Mouse (Mus musculus): ENCODE data around the gene Tmem88b. TPM values are rescaled to one million over a fixed set of nuclear protein-coding genes. Genes with fewer than 3 reads are reported as not detected.
A peak's percentile ranks its signal among the peaks of the same experiment; 100 is the strongest.
"Not testable (repeated sequence)": the region's sequence is repeated elsewhere in the genome, so short reads cannot be mapped to it uniquely, and the experiment has no call there.

Gene Tmem88b
- polyA plus RNA-seq, 1 experiment from 2014 or later = 0.92 TPM

DNA sequence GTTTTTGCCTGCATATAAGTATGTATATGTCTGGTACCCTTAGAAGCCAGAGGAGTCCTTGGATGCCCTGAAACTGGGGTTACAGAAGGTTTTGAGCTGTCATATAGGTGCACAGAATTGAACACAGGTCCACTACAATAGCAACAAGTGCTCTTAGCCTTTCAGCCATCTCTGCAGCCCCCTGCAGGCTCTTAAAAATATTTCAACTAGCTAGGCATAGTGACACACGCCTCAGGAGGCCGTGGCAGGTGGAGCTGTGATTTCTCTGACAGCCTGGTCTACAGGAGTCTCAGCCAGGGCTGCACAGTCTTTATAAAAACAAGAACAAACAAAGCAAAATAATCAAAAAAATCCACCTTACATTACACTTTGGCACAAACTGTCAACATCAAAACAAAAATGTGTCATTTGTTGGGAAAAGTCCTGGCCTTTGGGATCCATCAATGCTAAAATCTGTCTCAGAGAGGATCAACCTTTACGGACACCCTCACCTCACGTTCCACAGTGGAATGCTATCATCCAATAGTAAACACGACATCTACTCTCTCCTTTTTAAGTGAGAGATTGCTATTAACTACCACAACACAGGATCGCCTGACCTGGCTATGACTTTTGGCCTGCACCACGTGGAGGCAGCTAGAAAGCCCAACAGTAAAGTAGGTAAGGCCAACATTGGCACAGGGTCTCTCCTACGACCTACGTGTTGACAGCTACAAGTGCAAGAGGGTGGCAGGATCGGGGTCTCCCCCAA lies 25.6 kb downstream of the Tmem88b start:
- Histone ChIP-seq H3K27ac (ENCODE audit: low read depth, low read length) (no peak overlapping the region), H3K9me3 (ENCODE audit: control insufficient read depth, low read length) (no peaks in the 10 kb centered on the region), H3K4me1 (ENCODE audit: control insufficient read depth, insufficient read depth, low read length) (peaks cover 15% of the 10 kb centered on the region), H3K4me3 (ENCODE audit: low read depth, low read length) (peak overlapping the region; percentile 81), H3K9ac (replicated peaks; ENCODE audit: low read depth, low read length) (peak overlapping the region; percentile 66), H3K36me3 (ENCODE audit: control insufficient read depth, insufficient read depth, low read length) (peaks cover 8% of the 10 kb centered on the region), H3K4me2 (ENCODE audit: low read depth, low read length) (peak overlapping the region; percentile 98), H3K27me3 (ENCODE audit: control insufficient read depth, insufficient read depth, low read length) (no peaks in the 10 kb centered on the region)
- peak; percentile 38; the same call in 1 of the 2 replicates for ATAC-seq (ENCODE audit: low read depth)
- 6% methylated on average over 10 of the region's 10 CpGs for WGBS

DNA sequence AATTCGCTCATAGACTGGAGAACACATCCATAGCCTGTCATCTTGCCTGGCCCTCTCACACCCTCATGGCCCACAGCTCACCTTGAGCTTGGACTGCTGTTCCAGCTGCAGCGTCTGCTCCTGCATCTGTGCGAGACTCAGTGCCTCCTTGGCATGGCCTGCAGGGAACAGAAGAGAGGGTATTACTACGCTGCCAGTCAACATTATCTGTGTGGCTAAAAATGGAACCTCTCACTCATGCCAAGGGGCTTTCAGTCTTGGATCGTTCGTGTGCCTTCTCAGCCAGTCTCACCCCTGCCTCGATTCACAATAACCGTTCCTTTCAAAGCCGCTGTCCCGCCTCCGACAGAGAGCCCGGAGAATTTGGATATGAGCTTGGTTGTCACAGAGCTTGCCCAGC lies 28.7 kb downstream of the Tmem88b start:
- H3K27me3 ChIP-seq (ENCODE audit: control insufficient read depth, insufficient read depth, low read length) = no peaks in the 10 kb centered on the region
- peaks cover 29% of the 10 kb centered on the region for H3K36me3 ChIP-seq (ENCODE audit: control insufficient read depth, insufficient read depth, low read length)
- H3K4me3 ChIP-seq (ENCODE audit: low read depth, low read length) = no peak overlapping the region
- peaks cover 15% of the 10 kb centered on the region for H3K4me1 ChIP-seq (ENCODE audit: control insufficient read depth, insufficient read depth, low read length)
- H3K9me3 ChIP-seq (ENCODE audit: control insufficient read depth, low read length) = no peaks in the 10 kb centered on the region
- no peak overlapping the region for H3K9ac ChIP-seq (replicated peaks; ENCODE audit: low read depth, low read length)
- no peak overlapping the region for H3K4me2 ChIP-seq (ENCODE audit: low read depth, low read length)
- no peak overlapping the region for H3K27ac ChIP-seq (ENCODE audit: low read depth, low read length)
- whole genome bisulfite sequencing = 92% methylated on average over 12 of the region's 12 CpGs
- no peak for ATAC-seq (ENCODE audit: low read depth)

DNA sequence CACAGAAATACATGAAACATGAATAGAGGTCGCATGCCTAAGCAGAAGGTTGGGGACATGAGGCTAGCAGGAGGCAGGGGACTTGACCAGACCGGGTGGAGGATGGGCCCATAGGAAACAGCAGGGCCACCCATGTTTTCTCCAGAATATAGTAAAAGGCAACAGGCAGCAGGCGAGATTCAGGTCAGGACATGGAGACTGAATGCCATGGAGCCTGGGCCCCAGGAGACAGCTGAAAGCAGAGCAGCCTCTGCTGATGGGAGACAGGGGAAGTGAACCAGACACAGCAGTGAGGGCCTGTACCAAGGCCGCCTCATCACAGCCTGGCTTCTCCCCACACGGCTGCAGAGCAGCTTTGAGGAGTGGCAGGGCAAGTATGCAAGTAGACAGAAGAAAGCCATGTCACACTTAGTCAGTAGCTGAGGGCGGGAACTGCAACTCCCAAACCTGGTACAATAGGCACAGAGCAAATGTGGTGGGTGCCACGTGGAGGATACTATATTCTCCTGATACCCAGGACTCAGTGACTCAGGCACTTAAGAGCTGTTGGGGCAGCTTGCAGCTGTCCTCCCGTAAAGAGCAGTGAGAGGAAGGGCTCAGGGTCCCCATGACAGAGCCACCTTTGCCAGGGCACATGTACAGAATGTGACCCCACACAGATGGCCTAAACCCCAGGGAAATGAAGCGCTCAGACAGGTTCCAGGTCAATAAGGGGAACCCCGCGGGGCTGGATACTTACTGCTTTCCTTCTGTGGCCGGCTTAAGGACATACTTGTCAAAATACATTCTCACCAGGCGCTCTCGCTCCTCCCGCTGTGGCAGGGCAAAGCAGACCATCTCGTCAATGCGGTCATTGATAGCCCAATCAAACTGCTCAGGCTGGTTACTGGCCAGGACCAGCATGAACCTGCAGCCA lies 38.8 kb downstream of the Tmem88b start:
- H3K27ac ChIP-seq (ENCODE audit: low read depth, low read length) = no peak overlapping the region
- H3K9me3 ChIP-seq (ENCODE audit: control insufficient read depth, low read length) = no peaks in the 10 kb centered on the region
- H3K9ac ChIP-seq (replicated peaks; ENCODE audit: low read depth, low read length) = no peak overlapping the region
- no peak for ATAC-seq (ENCODE audit: low read depth)
- 90% methylated on average over 17 of the region's 17 CpGs for WGBS
- no peaks in the 10 kb centered on the region for H3K27me3 ChIP-seq (ENCODE audit: control insufficient read depth, insufficient read depth, low read length)
- H3K4me3 ChIP-seq (ENCODE audit: low read depth, low read length) = no peak overlapping the region
- H3K36me3 ChIP-seq (ENCODE audit: control insufficient read depth, insufficient read depth, low read length) = peaks cover 51% of the 10 kb centered on the region
- H3K4me1 ChIP-seq (ENCODE audit: control insufficient read depth, insufficient read depth, low read length) = no peaks in the 10 kb centered on the region
- H3K4me2 ChIP-seq (ENCODE audit: low read depth, low read length) = no peak overlapping the region

DNA sequence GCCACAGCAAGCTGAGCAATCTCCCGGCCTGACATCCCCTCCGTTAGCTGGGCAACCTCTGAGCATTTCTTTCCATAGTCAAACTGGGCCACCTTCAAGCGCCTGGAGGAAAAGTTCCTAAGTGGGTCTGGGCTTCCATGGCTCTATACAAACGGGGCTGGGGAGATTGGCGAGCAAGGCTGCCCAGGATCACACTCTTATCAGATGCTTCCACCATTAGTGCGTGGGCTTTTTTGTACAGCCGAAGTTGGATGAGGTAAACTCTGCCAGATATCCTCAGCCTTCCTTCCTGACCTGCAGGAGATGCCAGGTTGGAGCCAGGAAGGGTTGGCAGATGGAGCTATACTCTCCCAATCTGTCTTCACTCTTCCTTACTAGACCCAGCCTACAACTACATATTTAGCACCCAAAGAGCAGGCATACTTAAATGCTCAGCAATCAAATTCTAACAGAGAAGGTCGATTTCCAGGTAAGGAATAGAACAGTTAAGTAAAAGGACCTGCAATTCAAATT lies 39.6 kb downstream of the Tmem88b start:
- WGBS = 90% methylated on average over 8 of the region's 8 CpGs
- Histone ChIP-seq H3K4me1 (ENCODE audit: control insufficient read depth, insufficient read depth, low read length) (no peaks in the 10 kb centered on the region), H3K4me3 (ENCODE audit: low read depth, low read length) (no peak overlapping the region), H3K9me3 (ENCODE audit: control insufficient read depth, low read length) (no peaks in the 10 kb centered on the region), H3K27me3 (ENCODE audit: control insufficient read depth, insufficient read depth, low read length) (no peaks in the 10 kb centered on the region), H3K27ac (ENCODE audit: low read depth, low read length) (no peak overlapping the region), H3K36me3 (ENCODE audit: control insufficient read depth, insufficient read depth, low read length) (peaks cover 56% of the 10 kb centered on the region), H3K9ac (replicated peaks; ENCODE audit: low read depth, low read length) (no peak overlapping the region), H3K4me2 (ENCODE audit: low read depth, low read length) (no peak overlapping the region)
- ATAC-seq (ENCODE audit: low read depth) = no peak

DNA sequence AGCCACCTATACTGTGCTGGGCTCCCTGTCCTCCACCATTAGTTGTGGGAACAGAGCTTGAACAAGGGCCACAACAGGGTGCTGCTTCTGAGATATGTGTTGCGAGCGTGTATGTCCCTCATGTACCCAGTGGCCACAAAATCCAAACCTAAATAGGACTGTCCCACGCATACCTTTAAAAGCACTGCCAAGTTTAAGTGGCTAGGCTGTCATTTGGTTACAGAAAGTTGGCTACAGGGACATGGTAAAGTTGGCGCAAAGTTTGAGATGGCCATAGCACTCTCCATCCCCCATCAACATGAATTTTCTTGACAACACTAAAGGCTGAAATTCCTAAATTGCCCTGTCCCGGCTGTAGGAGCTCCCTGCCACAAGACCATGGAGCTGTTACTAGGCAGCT lies 40.5 kb downstream of the Tmem88b start:
- Histone ChIP-seq H3K27ac (ENCODE audit: low read depth, low read length) (no peak overlapping the region), H3K9ac (replicated peaks; ENCODE audit: low read depth, low read length) (no peak overlapping the region), H3K4me2 (ENCODE audit: low read depth, low read length) (no peak overlapping the region), H3K4me3 (ENCODE audit: low read depth, low read length) (no peak overlapping the region), H3K9me3 (ENCODE audit: control insufficient read depth, low read length) (no peaks in the 10 kb centered on the region), H3K27me3 (ENCODE audit: control insufficient read depth, insufficient read depth, low read length) (no peaks in the 10 kb centered on the region), H3K4me1 (ENCODE audit: control insufficient read depth, insufficient read depth, low read length) (no peaks in the 10 kb centered on the region), H3K36me3 (ENCODE audit: control insufficient read depth, insufficient read depth, low read length) (peaks cover 54% of the 10 kb centered on the region)
- 92% methylated on average over 5 of the region's 5 CpGs for WGBS
- ATAC-seq (ENCODE audit: low read depth) = no peak

DNA sequence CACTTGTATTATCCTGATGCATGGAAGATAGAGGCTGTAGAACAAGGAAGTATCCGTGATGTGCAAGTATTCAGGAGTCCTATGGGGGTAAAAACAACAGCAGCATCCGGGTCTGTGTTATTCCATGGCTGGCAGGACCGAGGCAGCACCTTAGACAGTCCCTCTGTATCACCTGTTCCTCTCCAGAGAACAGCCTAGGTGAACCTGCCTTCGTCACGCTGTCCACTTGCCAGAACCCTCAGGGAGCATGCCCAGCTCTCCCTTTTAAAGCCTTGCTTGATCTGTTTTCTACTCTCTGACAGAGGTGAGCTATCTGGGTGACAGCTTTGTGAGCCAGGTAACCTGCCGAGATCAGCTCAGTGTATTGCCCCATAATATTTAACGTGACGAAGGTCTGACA lies 41.2 kb downstream of the Tmem88b start:
- 95% methylated on average over 8 of the region's 8 CpGs for WGBS
- H3K27me3 ChIP-seq (ENCODE audit: control insufficient read depth, insufficient read depth, low read length) = no peaks in the 10 kb centered on the region
- H3K4me2 ChIP-seq (ENCODE audit: low read depth, low read length) = no peak overlapping the region
- H3K36me3 ChIP-seq (ENCODE audit: control insufficient read depth, insufficient read depth, low read length) = peaks cover 60% of the 10 kb centered on the region
- ATAC-seq (ENCODE audit: low read depth) = no peak
- H3K4me3 ChIP-seq (ENCODE audit: low read depth, low read length) = no peak overlapping the region
- no peak overlapping the region for H3K27ac ChIP-seq (ENCODE audit: low read depth, low read length)
- no peaks in the 10 kb centered on the region for H3K9me3 ChIP-seq (ENCODE audit: control insufficient read depth, low read length)
- H3K9ac ChIP-seq (replicated peaks; ENCODE audit: low read depth, low read length) = no peak overlapping the region
- H3K4me1 ChIP-seq (ENCODE audit: control insufficient read depth, insufficient read depth, low read length) = no peaks in the 10 kb centered on the region

DNA sequence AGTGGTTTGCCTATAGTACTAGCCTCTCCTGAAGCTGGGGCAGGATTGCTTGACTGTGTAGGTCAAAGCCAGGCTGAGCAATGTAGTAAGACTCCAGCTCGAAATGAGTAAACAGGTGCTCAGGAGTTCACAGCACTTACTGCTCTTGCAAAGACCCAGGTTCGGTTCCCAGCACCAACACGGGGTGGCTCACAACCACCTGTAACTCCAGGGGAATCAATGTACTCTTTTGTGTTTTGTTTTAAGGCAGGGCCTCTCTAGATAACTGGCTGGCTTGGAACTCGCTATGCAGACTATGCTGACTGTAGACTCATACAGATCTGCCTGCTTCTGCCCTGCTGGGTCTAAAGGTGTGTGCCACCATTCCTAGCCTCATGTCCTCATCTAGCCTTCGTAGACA lies 43.0 kb downstream of the Tmem88b start:
- Histone ChIP-seq H3K27ac (ENCODE audit: low read depth, low read length) (no peak overlapping the region), H3K36me3 (ENCODE audit: control insufficient read depth, insufficient read depth, low read length) (peaks cover 44% of the 10 kb centered on the region), H3K27me3 (ENCODE audit: control insufficient read depth, insufficient read depth, low read length) (no peaks in the 10 kb centered on the region), H3K4me2 (ENCODE audit: low read depth, low read length) (no peak overlapping the region), H3K9ac (replicated peaks; ENCODE audit: low read depth, low read length) (no peak overlapping the region), H3K4me1 (ENCODE audit: control insufficient read depth, insufficient read depth, low read length) (no peaks in the 10 kb centered on the region), H3K4me3 (ENCODE audit: low read depth, low read length) (no peak overlapping the region), H3K9me3 (ENCODE audit: control insufficient read depth, low read length) (no peaks in the 10 kb centered on the region)
- WGBS = 96% methylated on average over 5 of the region's 5 CpGs
- no peak for ATAC-seq (ENCODE audit: low read depth)

DNA sequence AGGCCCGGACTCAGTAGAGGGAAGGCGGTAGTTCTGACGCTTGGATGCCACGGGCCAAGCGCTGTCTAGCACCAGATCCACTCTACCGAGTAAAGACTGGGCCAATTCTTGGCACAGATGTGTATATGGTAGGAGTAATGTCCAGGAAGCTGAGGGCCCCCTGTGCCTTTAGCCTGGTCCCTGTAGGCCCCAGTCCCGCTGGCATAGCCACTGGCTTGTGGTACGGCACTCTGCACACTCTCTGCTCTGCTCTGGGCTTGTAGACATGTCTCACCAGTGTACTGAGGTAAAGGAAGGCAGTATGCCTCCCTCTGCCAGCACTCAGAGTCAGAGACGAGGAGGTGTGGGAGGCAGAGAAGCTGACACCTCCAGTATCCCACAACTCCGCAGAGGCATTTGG lies 45.0 kb downstream of the Tmem88b start:
- 92% methylated on average over 10 of the region's 10 CpGs for WGBS
- not testable (repeated sequence) for H3K27ac ChIP-seq (ENCODE audit: low read depth, low read length); H3K9me3 ChIP-seq (ENCODE audit: control insufficient read depth, low read length); H3K27me3 ChIP-seq (ENCODE audit: control insufficient read depth, insufficient read depth, low read length); H3K9ac ChIP-seq (replicated peaks; ENCODE audit: low read depth, low read length); ATAC-seq (ENCODE audit: low read depth); H3K4me2 ChIP-seq (ENCODE audit: low read depth, low read length); H3K4me3 ChIP-seq (ENCODE audit: low read depth, low read length)
- H3K36me3 ChIP-seq (ENCODE audit: control insufficient read depth, insufficient read depth, low read length) = peaks cover 42% of the 10 kb centered on the region
- peaks cover 11% of the 10 kb centered on the region for H3K4me1 ChIP-seq (ENCODE audit: control insufficient read depth, insufficient read depth, low read length)
